Mouse (Mus musculus): ENCODE results near the gene Dnajb4. TPM values are rescaled to one million over a fixed set of nuclear protein-coding genes. Genes with fewer than 3 reads are reported as not detected.
"Not testable (repeated sequence)": the region's sequence is repeated elsewhere in the genome, so short reads cannot be mapped to it uniquely, and the experiment has no call there.

Dnajb4 gene
- polyA plus RNA-seq (2021) = 85.0 TPM

GRCm38 (mm10) chr3:152209967-152210634 lies at the start of gene Dnajb4, which contains the start of gene Fubp1:
TSS of gene Dnajb4 (minus strand) at chr3:152210302.
TSS of gene Fubp1 (plus strand) at chr3:152210422.
- CTCF ChIA-PET = interaction anchor here (1.3 to 2.2 kb wide), 3 partner anchors 14 to 100 kb away, joined by 3 to 8 read pairs (median 5); no protein-coding TSS in a partner anchor
- peak; percentile 92 for ATAC-seq

GRCm38 (mm10) chr3:152259409-152259808 lies 49.3 kb upstream of the Dnajb4 start:
- CTCF ChIA-PET = interaction anchor here (0.7 to 6.4 kb wide), 22 partner anchors 9 to 490 kb away, joined by 3 to 78 read pairs (median 4); no protein-coding TSS in a partner anchor
- ATAC-seq = peak; percentile 77
- peak; percentile 59 for DNase-seq (ENCODE audit: low read depth, low spot score)
- peak; percentile 91 for TF ChIP-seq CTCF (IDR thresholded peaks at IDR 0.05)
- H3K27me3 ChIP-seq; POLR2A ChIA-PET; in situ Hi-C loops (cut with MboI; ENCODE audit: low pct_unique_long_range_greater_than_20kb): not testable (repeated sequence)

More at GRCm38 (mm10) chr3:152209967-152210634, at the start of gene Dnajb4, which contains the start of gene Fubp1:
- in situ Hi-C loops (cut with MboI; ENCODE audit: low pct_unique_long_range_greater_than_20kb) = no loop called here
- no peak for TF ChIP-seq CTCF (IDR thresholded peaks at IDR 0.05)
- peak; percentile 100 for DNase-seq (ENCODE audit: low read depth, low spot score)
- no peaks in the 10 kb centered on the region for H3K27me3 ChIP-seq
- POLR2A ChIA-PET = interaction anchor here (0.7 to 2.2 kb wide), 5 partner anchors 10 to 99 kb away, joined by 3 to 8 read pairs (median 7); no protein-coding TSS in a partner anchor

GRCm38 (mm10) chr3:152257528-152257927 lies 47.4 kb upstream of the Dnajb4 start:
- TF ChIP-seq CTCF (IDR thresholded peaks at IDR 0.05) = no peak
- ATAC-seq = no peak
- H3K27me3 ChIP-seq = no peaks in the 10 kb centered on the region
- ChIA-PET POLR2A (interaction anchor here (0.9 kb wide), 1 partner anchor 42 kb away, joined by 3 read pairs; no protein-coding TSS in a partner anchor), CTCF (interaction anchor here (0.9 to 6.4 kb wide), 10 partner anchors 11 to 146 kb away, joined by 3 to 78 read pairs (median 4); no protein-coding TSS in a partner anchor)
- in situ Hi-C loops (cut with MboI; ENCODE audit: low pct_unique_long_range_greater_than_20kb) = no loop called here
- DNase-seq (ENCODE audit: low read depth, low spot score) = no peak

GRCm38 (mm10) chr3:152250487-152250886 lies 40.4 kb upstream of the Dnajb4 start:
- H3K27me3 ChIP-seq = no peaks in the 10 kb centered on the region
- DNase-seq (ENCODE audit: low read depth, low spot score) (no peak), ATAC-seq (no peak)
- no peak for TF ChIP-seq CTCF (IDR thresholded peaks at IDR 0.05)
- ChIA-PET CTCF (interaction anchor here (0.8 to 1.5 kb wide), 3 partner anchors 10 to 82 kb away, joined by 3 to 5 read pairs (median 4); no protein-coding TSS in a partner anchor), POLR2A (no interaction called here)
- in situ Hi-C loops (cut with MboI; ENCODE audit: low pct_unique_long_range_greater_than_20kb) = no loop called here

- DNase-seq (ENCODE audit: low read depth, low spot score) = no peak
- ChIA-PET CTCF (interaction anchor here (1.4 kb wide), 1 partner anchor 68 kb away, joined by 3 read pairs; no protein-coding TSS in a partner anchor), POLR2A (no interaction called here)
- in situ Hi-C loops (cut with MboI; ENCODE audit: low pct_unique_long_range_greater_than_20kb) = no loop called here
- ATAC-seq = no peak
- TF ChIP-seq CTCF (IDR thresholded peaks at IDR 0.05) = no peak
- H3K27me3 ChIP-seq = no peaks in the 10 kb centered on the region
Measured at GRCm38 (mm10) chr3:152247708-152248107, 37.6 kb upstream of the Dnajb4 start.

- DNase-seq (ENCODE audit: low read depth, low spot score) (no peak), ATAC-seq (no peak)
- TF ChIP-seq CTCF (IDR thresholded peaks at IDR 0.05) = peak; percentile 33
- ChIA-PET CTCF (interaction anchor here (1.0 to 1.6 kb wide), 6 partner anchors 12 to 134 kb away, joined by 3 to 6 read pairs (median 4); no protein-coding TSS in a partner anchor), POLR2A (interaction anchor here (0.7 to 1.5 kb wide), 3 partner anchors 8 to 134 kb away, joined by 3 to 4 read pairs (median 4); no protein-coding TSS in a partner anchor)
- H3K27me3 ChIP-seq = no peaks in the 10 kb centered on the region
- in situ Hi-C loops (cut with MboI; ENCODE audit: low pct_unique_long_range_greater_than_20kb) = no loop called here
Measured at GRCm38 (mm10) chr3:152245273-152245910, 35.3 kb upstream of the Dnajb4 start.

- DNase-seq (ENCODE audit: low read depth, low spot score) (no peak), ATAC-seq (no peak)
- TF ChIP-seq CTCF (IDR thresholded peaks at IDR 0.05) = no peak
- in situ Hi-C loops (cut with MboI; ENCODE audit: low pct_unique_long_range_greater_than_20kb) = no loop called here
- H3K27me3 ChIP-seq = no peaks in the 10 kb centered on the region
- CTCF ChIA-PET = interaction anchor here (0.8 to 2.1 kb wide), 3 partner anchors 11 to 133 kb away, joined by 4 to 7 read pairs (median 4); no protein-coding TSS in a partner anchor
- POLR2A ChIA-PET = interaction anchor here (0.7 to 0.9 kb wide), 2 partner anchors 9 to 20 kb away, joined by 3 read pairs; no protein-coding TSS in a partner anchor
Measured at GRCm38 (mm10) chr3:152243304-152243703, 33.2 kb upstream of the Dnajb4 start.

GRCm38 (mm10) chr3:152241098-152241497 lies 31.0 kb upstream of the Dnajb4 start:
- TF ChIP-seq CTCF (IDR thresholded peaks at IDR 0.05) = no peak
- DNase-seq (ENCODE audit: low read depth, low spot score) (no peak), ATAC-seq (no peak)
- ChIA-PET POLR2A (interaction anchor here (0.8 to 1.0 kb wide), 2 partner anchors 12 to 130 kb away, joined by 3 to 5 read pairs; no protein-coding TSS in a partner anchor), CTCF (interaction anchor here (1.1 to 2.1 kb wide), 5 partner anchors 9 to 95 kb away, joined by 3 to 11 read pairs (median 6); no protein-coding TSS in a partner anchor)
- H3K27me3 ChIP-seq = no peaks in the 10 kb centered on the region
- in situ Hi-C loops (cut with MboI; ENCODE audit: low pct_unique_long_range_greater_than_20kb) = no loop called here

- CTCF ChIA-PET = interaction anchor here (0.8 to 2.0 kb wide), 9 partner anchors 11 to 128 kb away, joined by 3 to 11 read pairs (median 4); no protein-coding TSS in a partner anchor
- in situ Hi-C loops (cut with MboI; ENCODE audit: low pct_unique_long_range_greater_than_20kb) = loop anchor here (5.0 kb wide), 1 partner anchor 127 kb away; no protein-coding TSS in a partner anchor
- H3K27me3 ChIP-seq = no peaks in the 10 kb centered on the region
- TF ChIP-seq CTCF (IDR thresholded peaks at IDR 0.05) = no peak
- no peak for DNase-seq (ENCODE audit: low read depth, low spot score)
- ATAC-seq = no peak
- POLR2A ChIA-PET = interaction anchor here (0.6 kb wide), 1 partner anchor 24 kb away, joined by 4 read pairs; no protein-coding TSS in a partner anchor
Measured at GRCm38 (mm10) chr3:152239592-152239991, 29.5 kb upstream of the Dnajb4 start.

GRCm38 (mm10) chr3:152238836-152239235 lies 28.7 kb upstream of the Dnajb4 start:
- TF ChIP-seq CTCF (IDR thresholded peaks at IDR 0.05) = no peak
- CTCF ChIA-PET = interaction anchor here (1.1 to 1.7 kb wide), 8 partner anchors 12 to 128 kb away, joined by 3 to 9 read pairs (median 4); no protein-coding TSS in a partner anchor

More at GRCm38 (mm10) chr3:152238836-152239235, 28.7 kb upstream of the Dnajb4 start:
- ATAC-seq (peak; percentile 75), DNase-seq (ENCODE audit: low read depth, low spot score) (peak; percentile 35)
- in situ Hi-C loops (cut with MboI; ENCODE audit: low pct_unique_long_range_greater_than_20kb) = loop anchor here (5.0 kb wide), 1 partner anchor 127 kb away; no protein-coding TSS in a partner anchor
- POLR2A ChIA-PET = interaction anchor here (1.2 kb wide), 1 partner anchor 29 kb away, joined by 4 read pairs; the partner anchor contains the start of genes Dnajb4 and Fubp1
- no peaks in the 10 kb centered on the region for H3K27me3 ChIP-seq
